Mouse (Mus musculus) MEL (cell line): ENCODE data around the gene Ctnnb1. TPM values are rescaled to one million over a fixed set of nuclear protein-coding genes. Genes with fewer than 3 reads are reported as not detected.

Experiments
- DNase-seq: peaks from one replicate; pipeline ENCODE4 v3.0.0; 2011; ENCODE audit warnings: low read depth, low spot score
- H3K27ac ChIP-seq: 2 replicates; pipeline ENCODE4 v1.5.1; 2012; ENCODE audit warnings: low read depth, mild to moderate bottlenecking, control low read depth, low read length, moderate library complexity; ENCODE audit not compliant: control insufficient read depth
- H3K27me3 ChIP-seq, 2 experiments: fragments of 150-350 bp in 1 of 2; sonication (generic) in 1 of 2; 2 replicates each; pipeline ENCODE4 v1.6.1; 2012; ENCODE audit warnings: low read length in 2 of 2, mild to moderate bottlenecking in 2 of 2, improper control_type of control experiment in 1 of 2, moderate library complexity in 1 of 2; ENCODE audit not compliant: insufficient read depth in 2 of 2, control insufficient read depth in 1 of 2
- H3K36me3 ChIP-seq, 2 experiments: 2 replicates each; pipeline ENCODE4 v1.6.1; 2012 to 2014; ENCODE audit warnings: low read length in 2 of 2, improper control_type of control experiment in 1 of 2, inconsistent platforms in 1 of 2, mild to moderate bottlenecking in 1 of 2; ENCODE audit not compliant: insufficient read depth in 2 of 2, control insufficient read depth in 1 of 2
- H3K4me1 ChIP-seq, 2 experiments: fragments of 150-350 bp in 1 of 2; sonication (generic) in 1 of 2; 2 replicates each; pipeline ENCODE4 v1.6.1; 2012; ENCODE audit warnings: low read length in 2 of 2, improper control_type of control experiment in 1 of 2, mild to moderate bottlenecking in 1 of 2; ENCODE audit not compliant: insufficient read depth in 2 of 2, control insufficient read depth in 1 of 2
- H3K4me3 ChIP-seq, 2 experiments: fragments of 150-350 bp in 1 of 2; sonication (generic) in 1 of 2; 2 replicates each; pipeline ENCODE4 v1.5.1; 2012; ENCODE audit warnings: low read depth in 2 of 2, low read length in 2 of 2, mild to moderate bottlenecking in 2 of 2, moderate library complexity in 2 of 2, control low read depth in 1 of 2, improper control_type of control experiment in 1 of 2; ENCODE audit not compliant: control insufficient read depth in 1 of 2, insufficient read depth in 1 of 2
- H3K79me2 ChIP-seq: 2 replicates; pipeline ENCODE4 v1.6.1; 2012; ENCODE audit warnings: mild to moderate bottlenecking, low read length, moderate library complexity; ENCODE audit not compliant: control insufficient read depth, poor library complexity, insufficient read depth
- H3K9ac ChIP-seq: 2 replicates; pipeline ENCODE4 v1.6.1; 2012; ENCODE audit warnings: low read depth, mild to moderate bottlenecking, control low read depth, low read length, moderate library complexity; ENCODE audit not compliant: control insufficient read depth, poor library complexity, severe bottlenecking
- H3K9me3 ChIP-seq: fragments of 150-350 bp; sonication (generic); replicated peaks from 2 replicates; pipeline ENCODE4 v1.6.1; 2012; ENCODE audit warnings: mild to moderate bottlenecking, low read length, improper control_type of control experiment, moderate library complexity; ENCODE audit not compliant: insufficient read depth
- BHLHE40 ChIP-seq: IDR thresholded peaks from 2 replicates; pipeline ENCODE4 v1.6.1; 2012; ENCODE audit warnings: low read depth, mild to moderate bottlenecking, inconsistent platforms, low read length, improper control_type of control experiment, borderline replicate concordance
- CTCF ChIP-seq, 3 experiments: IDR thresholded peaks in 2 of 3; conservative IDR thresholded peaks in 1 of 3; 2 replicates each; pipeline ENCODE4 v1.5.1; 2011 to 2012; ENCODE audit warnings: low read length in 3 of 3, low read depth in 2 of 3, mild to moderate bottlenecking in 2 of 3, improper control_type of control experiment in 1 of 3, inconsistent platforms in 1 of 3, mixed read lengths in 1 of 3, moderate library complexity in 1 of 3; ENCODE audit not compliant: control insufficient read depth in 1 of 3, insufficient read depth in 1 of 3, poor library complexity in 1 of 3, severe bottlenecking in 1 of 3
- ELF1 ChIP-seq: IDR thresholded peaks from 2 replicates; pipeline ENCODE4 v1.6.1; 2014; ENCODE audit warnings: low read depth, mild to moderate bottlenecking, inconsistent platforms, low read length, improper control_type of control experiment, moderate library complexity
- EP300 ChIP-seq, 2 experiments: IDR thresholded peaks; 2 replicates each; pipeline ENCODE4 v1.6.1; 2011; ENCODE audit warnings: improper control_type of control experiment in 2 of 2, low read length in 2 of 2, low read depth in 1 of 2, mild to moderate bottlenecking in 1 of 2
- GABPA ChIP-seq: IDR thresholded peaks from 2 replicates; pipeline ENCODE4 v1.6.1; 2012; ENCODE audit warnings: low read depth, mild to moderate bottlenecking, inconsistent platforms, low read length, improper control_type of control experiment, moderate library complexity
- JUND ChIP-seq: IDR thresholded peaks from 2 replicates; pipeline ENCODE4 v1.6.1; 2011; ENCODE audit warnings: low read depth, mild to moderate bottlenecking, improper control_type of control experiment, low read length
- KAT2A ChIP-seq: conservative IDR thresholded peaks from 2 replicates; pipeline ENCODE4 v1.6.1; 2012; ENCODE audit warnings: low read depth, low read length, improper control_type of control experiment, inconsistent platforms
- MAFK ChIP-seq: IDR thresholded peaks from 2 replicates; pipeline ENCODE4 v1.6.1; 2011; ENCODE audit warnings: low read depth, mild to moderate bottlenecking, low read length, improper control_type of control experiment, borderline replicate concordance
- MEF2A ChIP-seq: IDR thresholded peaks from 2 replicates; pipeline ENCODE4 v1.6.1; 2014; ENCODE audit warnings: low read depth, mild to moderate bottlenecking, inconsistent platforms, low read length, improper control_type of control experiment; ENCODE audit not compliant: poor library complexity, insufficient replicate concordance, severe bottlenecking; ENCODE audit errors: extremely low read depth
- MYC ChIP-seq: IDR thresholded peaks from 2 replicates; pipeline ENCODE4 v1.6.1; 2011; ENCODE audit warnings: low read depth, mild to moderate bottlenecking, low read length, improper control_type of control experiment, moderate library complexity
- NELFE ChIP-seq: IDR thresholded peaks from 2 replicates; pipeline ENCODE4 v1.6.1; 2011; ENCODE audit warnings: low read depth, low read length, improper control_type of control experiment
- POLR2AphosphoS2 ChIP-seq: IDR thresholded peaks from 2 replicates; pipeline ENCODE4 v1.6.1; 2011; ENCODE audit warnings: low read length, improper control_type of control experiment
- RCOR1 ChIP-seq: IDR thresholded peaks from 2 replicates; pipeline ENCODE4 v1.6.1; 2012; ENCODE audit warnings: low read depth, mild to moderate bottlenecking, inconsistent platforms, low read length, improper control_type of control experiment
- SIN3A ChIP-seq: IDR thresholded peaks from 2 replicates; pipeline ENCODE4 v1.6.1; 2012; ENCODE audit warnings: low read length, improper control_type of control experiment, inconsistent platforms
- SMC3 ChIP-seq: IDR thresholded peaks from 2 replicates; pipeline ENCODE4 v1.6.1; 2011; ENCODE audit warnings: low read depth, low read length, improper control_type of control experiment
- TAL1 ChIP-seq: IDR thresholded peaks from 2 replicates; pipeline ENCODE4 v1.6.1; 2012; ENCODE audit warnings: mild to moderate bottlenecking, inconsistent platforms, low read length, moderate library complexity, mixed read lengths
- TCF12 ChIP-seq: IDR thresholded peaks from 2 replicates; pipeline ENCODE4 v1.6.1; 2014; ENCODE audit warnings: low read depth, mild to moderate bottlenecking, inconsistent platforms, low read length, improper control_type of control experiment, moderate library complexity
- UBTF ChIP-seq: IDR thresholded peaks from 2 replicates; pipeline ENCODE4 v1.6.1; 2012; ENCODE audit warnings: low read depth, mild to moderate bottlenecking, inconsistent platforms, low read length, improper control_type of control experiment, moderate library complexity, borderline replicate concordance; ENCODE audit not compliant: insufficient read depth
- USF2 ChIP-seq, 2 experiments: IDR thresholded peaks; 2 replicates each; pipeline ENCODE4 v1.6.1; 2011 to 2012; ENCODE audit warnings: improper control_type of control experiment in 2 of 2, low read length in 2 of 2, borderline replicate concordance in 1 of 2, inconsistent platforms in 1 of 2, low read depth in 1 of 2, mild to moderate bottlenecking in 1 of 2; ENCODE audit not compliant: insufficient read depth in 1 of 2
- ZKSCAN1 ChIP-seq: IDR thresholded peaks from 2 replicates; pipeline ENCODE4 v1.6.1; 2012; ENCODE audit warnings: low read depth, mild to moderate bottlenecking, inconsistent platforms, low read length, improper control_type of control experiment, moderate library complexity
- ZMIZ1 ChIP-seq: IDR thresholded peaks from 2 replicates; pipeline ENCODE4 v1.6.1; 2012; ENCODE audit warnings: low read depth, mild to moderate bottlenecking, inconsistent platforms, low read length, improper control_type of control experiment, moderate library complexity
- polyA plus RNA-seq, 2 experiments: library from polyadenylated mRNA; stranded (reverse) in 1 of 2; unstranded in 1 of 2; fragments of >175 nt in 1 of 2; fragments of >200 nt in 1 of 2; gene quantifications; 2 replicates each; pipeline versions ENCODE4 v1.2.1 to v1.2.4; 2012; ENCODE audit warnings: low replicate concordance in 2 of 2, low read depth in 1 of 2; ENCODE audit not compliant: insufficient read length in 2 of 2, insufficient read depth in 1 of 2, missing spikeins in 1 of 2
- total RNA-seq: library from RNA; depleted of rRNA; stranded (reverse); fragments of 300-350 nt; gene quantifications from 2 replicates; pipeline ENCODE4 v1.2.3, GENCODE M21; 2012

Ctnnb1 gene
- total and polyA plus RNA-seq, 3 experiments: 302 to 701 (median 377) TPM

DNA sequence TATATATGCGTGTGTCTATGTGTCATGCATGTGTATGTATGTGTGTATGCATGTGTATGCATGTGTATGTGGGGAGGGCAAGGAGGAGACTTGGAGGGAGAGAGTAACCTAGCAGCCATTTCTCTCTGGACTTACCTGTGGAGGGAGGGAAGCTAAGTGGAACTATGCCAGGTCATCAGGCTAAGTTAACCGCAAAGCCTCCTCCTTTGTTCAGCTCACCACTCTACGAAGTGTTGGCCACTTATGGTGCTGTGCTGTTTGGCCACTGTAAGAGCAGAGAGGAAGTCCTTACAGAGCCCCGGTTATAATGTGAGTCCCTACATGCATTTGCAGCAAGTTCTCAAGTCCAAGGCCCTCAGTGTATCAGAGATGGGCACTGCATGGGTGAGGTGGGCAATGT, 47.8 kb downstream of the Ctnnb1 start:
- no peak for DNase-seq
- Histone ChIP-seq H3K36me3 (no peaks in the 10 kb centered on the region), H3K9ac (no peak overlapping the region), H3K27ac (no peak overlapping the region), H3K4me1 (no peaks in the 10 kb centered on the region), H3K9me3 (no peaks in the 10 kb centered on the region), H3K27me3 (no peaks in the 10 kb centered on the region), H3K4me3 (no peak overlapping the region), H3K79me2 (no peaks in the 10 kb centered on the region)
- TF ChIP-seq NELFE: no peak
- no peak for TF ChIP-seq CTCF (IDR thresholded peaks at IDR 0.05 in 2 of 3, conservative IDR thresholded peaks at IDR 0.05 in 1 of 3; ENCODE audit: control insufficient read depth in 1 of 3, insufficient read depth in 1 of 3, low read depth in 2 of 3, low read length in 3 of 3, poor library complexity in 1 of 3, severe bottlenecking in 1 of 3)
- TF ChIP-seq RCOR1: no peak
- TF ChIP-seq EP300 (IDR thresholded peaks at IDR 0.05; ENCODE audit: low read depth in 1 of 2, low read length in 2 of 2): no peak
- no peak for TF ChIP-seq ZKSCAN1
- TF ChIP-seq SIN3A: no peak
- no peak for TF ChIP-seq MAFK
- no peak for TF ChIP-seq BHLHE40
- no peak for TF ChIP-seq TAL1
- no peak for TF ChIP-seq ELF1
- no peak for TF ChIP-seq MYC
- no peak for TF ChIP-seq GABPA
- no peak for TF ChIP-seq MEF2A
- no peak for TF ChIP-seq UBTF

DNA sequence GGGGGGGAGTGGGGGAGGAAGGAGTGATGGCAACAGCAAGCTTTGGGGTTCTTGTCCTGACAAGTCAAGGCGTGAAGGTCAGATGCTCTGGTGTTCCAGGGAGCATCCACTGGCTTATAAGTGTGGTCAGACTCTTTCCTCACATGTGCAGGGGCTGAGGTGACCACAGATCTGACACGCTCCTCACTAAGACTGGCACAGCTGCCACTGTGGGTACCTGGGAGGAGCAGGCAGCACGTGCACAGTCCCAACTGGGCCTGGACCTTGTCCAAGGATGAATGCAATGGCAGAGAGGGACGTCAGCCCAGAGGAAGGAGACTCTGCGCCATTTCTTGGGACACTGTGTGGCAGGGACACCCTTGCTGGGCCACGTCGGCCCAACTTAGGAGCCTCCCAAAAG, 52.8 kb downstream of the Ctnnb1 start:
- H3K27me3 ChIP-seq: no peaks in the 10 kb centered on the region
- H3K9ac ChIP-seq: no peak overlapping the region
- no peak overlapping the region for H3K27ac ChIP-seq
- H3K79me2 ChIP-seq: no peaks in the 10 kb centered on the region
- H3K4me3 ChIP-seq: no peak overlapping the region
- no peak for TF ChIP-seq KAT2A
- no peak for TF ChIP-seq JUND
- no peak for TF ChIP-seq GABPA
- TF ChIP-seq TCF12: no peak
- no peak for TF ChIP-seq POLR2AphosphoS2
- no peak for TF ChIP-seq SMC3
- no peak for TF ChIP-seq MAFK
- TF ChIP-seq ZMIZ1: no peak
- TF ChIP-seq USF2 (IDR thresholded peaks at IDR 0.05; ENCODE audit: borderline replicate concordance in 1 of 2, insufficient read depth in 1 of 2, low read depth in 1 of 2, low read length in 2 of 2): no peak
- no peak for TF ChIP-seq ELF1
- TF ChIP-seq, all 39 proteins: peak for 0
- H3K36me3 ChIP-seq: no peaks in the 10 kb centered on the region
- no peak for DNase-seq
- H3K4me1 ChIP-seq: no peaks in the 10 kb centered on the region
- H3K9me3 ChIP-seq: no peaks in the 10 kb centered on the region
